Mouse (Mus musculus): ENCODE measurements at regions not wholly inside any gene's neighbourhood (a gene's known extent, or its start where the extent isn't known, plus 50 kb on each side); places are given as distances from the start of the nearest gene placed in this dataset.

DNA sequence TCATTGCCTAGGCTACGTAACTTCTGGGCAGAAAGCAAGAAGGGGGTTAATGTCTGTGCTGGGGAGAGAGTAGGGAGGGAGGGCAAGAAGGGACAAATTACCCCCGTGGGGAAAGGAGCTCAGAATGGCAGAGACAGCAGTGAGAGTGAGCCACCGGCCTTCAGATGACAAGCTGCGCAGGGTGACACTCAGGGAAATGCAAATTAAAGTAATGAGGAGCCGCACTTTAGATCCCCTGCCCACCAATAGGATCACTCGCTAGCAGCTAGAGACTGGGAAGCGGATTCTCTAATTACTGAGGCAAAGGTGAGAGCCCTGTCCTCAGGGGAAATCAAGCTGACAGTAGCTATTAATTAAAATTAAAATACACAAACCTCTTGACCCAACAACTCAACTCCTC lies 202.5 kb downstream of the Arhgef10l start:
- DNase-seq, result no peak

GRCm38 (mm10) chr4:140461317-140461716 lies 204.5 kb downstream of the Arhgef10l start:
- no peak for DNase-seq

DNA sequence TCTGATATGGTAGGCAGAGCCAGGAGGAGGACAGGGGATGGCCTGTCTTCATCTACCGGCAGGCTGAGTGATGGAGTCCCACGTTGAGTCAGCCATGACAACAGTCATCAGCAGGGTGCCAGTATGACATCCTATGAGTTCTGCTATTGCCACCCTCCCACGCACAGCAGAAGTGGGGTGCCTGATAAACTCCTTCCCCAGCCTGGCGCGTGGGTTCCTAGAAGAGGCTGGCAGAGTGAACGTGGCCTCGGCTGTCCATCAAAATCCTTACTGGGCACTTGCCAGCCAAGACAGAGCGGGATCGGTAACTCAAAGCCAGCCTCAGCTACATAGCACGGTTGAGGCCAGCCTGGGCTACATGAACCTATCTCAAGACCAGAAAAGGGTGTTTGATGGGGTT lies 202.5 kb upstream of the Igsf21 start:
- DNase-seq, result no peak

DNA sequence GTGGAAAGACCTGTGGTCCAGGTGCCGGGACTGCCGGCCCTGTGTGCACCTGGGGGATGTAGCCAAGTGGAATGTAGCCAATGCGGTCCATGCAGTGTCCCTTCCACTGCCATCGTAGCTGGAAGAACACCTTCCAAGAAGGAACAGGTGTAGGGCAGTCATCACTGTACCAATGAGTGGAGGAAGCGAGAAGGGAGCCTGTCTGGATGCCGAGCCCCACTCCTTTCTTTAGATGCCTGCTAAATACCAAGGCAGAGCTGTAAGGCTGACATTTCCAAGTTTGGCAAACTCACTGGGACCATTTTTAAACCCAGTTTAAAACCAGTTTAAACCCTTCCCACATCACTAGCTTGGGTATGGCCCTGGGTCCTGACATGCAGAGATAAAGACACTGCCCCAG lies 199.9 kb upstream of the Igsf21 start:
- no peak for DNase-seq

- DNase-seq, result no peak
Measured at GRCm38 (mm10) chr4:140445931-140446330, 199.3 kb upstream of the Igsf21 start.

GRCm38 (mm10) chr4:140443221-140443620 lies 196.6 kb upstream of the Igsf21 start:
- DNase-seq, result no peak

DNA sequence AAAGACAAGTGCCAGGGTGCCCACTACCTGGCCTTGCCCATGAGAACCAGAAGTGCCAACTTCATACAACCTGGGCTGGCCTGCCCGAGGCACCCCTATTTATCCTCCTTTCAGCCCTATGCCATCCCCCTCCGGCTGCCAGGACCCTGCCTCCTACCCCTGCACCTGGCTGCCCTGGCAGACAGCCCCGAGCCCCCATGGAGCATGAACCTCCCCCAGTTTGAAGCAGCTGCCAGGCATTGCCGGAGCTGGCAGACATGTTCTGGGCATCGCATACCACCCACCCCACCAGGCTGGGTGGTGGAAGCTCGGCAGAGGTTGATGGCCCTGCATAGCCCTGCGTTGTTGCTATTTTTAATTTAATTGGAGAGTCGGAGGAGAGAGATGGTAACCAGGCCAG lies 195.2 kb upstream of the Igsf21 start:
- no peak for DNase-seq

DNA sequence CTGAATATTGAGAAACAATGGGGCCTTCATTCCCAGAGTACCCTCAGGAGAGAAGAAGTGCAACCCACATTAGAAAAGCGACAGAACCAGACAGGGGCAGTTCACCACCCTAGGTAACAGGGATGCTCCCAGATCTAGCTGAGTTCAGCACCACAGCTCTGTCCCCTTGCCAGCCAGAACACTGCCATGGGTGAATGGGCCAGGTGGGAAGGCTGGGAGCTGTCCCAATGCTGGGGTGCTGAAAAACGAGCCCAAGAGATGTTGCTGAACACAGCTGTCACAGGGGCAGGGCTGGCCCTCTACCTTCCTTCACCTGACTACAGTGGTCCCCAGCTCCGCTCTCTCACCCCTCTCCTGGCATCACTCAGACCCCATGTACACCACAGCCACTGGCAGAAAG lies 193.3 kb upstream of the Igsf21 start:
- no peak for DNase-seq

GRCm38 (mm10) chr4:140436030-140436429 lies 189.4 kb upstream of the Igsf21 start:
- no peak for DNase-seq

DNA sequence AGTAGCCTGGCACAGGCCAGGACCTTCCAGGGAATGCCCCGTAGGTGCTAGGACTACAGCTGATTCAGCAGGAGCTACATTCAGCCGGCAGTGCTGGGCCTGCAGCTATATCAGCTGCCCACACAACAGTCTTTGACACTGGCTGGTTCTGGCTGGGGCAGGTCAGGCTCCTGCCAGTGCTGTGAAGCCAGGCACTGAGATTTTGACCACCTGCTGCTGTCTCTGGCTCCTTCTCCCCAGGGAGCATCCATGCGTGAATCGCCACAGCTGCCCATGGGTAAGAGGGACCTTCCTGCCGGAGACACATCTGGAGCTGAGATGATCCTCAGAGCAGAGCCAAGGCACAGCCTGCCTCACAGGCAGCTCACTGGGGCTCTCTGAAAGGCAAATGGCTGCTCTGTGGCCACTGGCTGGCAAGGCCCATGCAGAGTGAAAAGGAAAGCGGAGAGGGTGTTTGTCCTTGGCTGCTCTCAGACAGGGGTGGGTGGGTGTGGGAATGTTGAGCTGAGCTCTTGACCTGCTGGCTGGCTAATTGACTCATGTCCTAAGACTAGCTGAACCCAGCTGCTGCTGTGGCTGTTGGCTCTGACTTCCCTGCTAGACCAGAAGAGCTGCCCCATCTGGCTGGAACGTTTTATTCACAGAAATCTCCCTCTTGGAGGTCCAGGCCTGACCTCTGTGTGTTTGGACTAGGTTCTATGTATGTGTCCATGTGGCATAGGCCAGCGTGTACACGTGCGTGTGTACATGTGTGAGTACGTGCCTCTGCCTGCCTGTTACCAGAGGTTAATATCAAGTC lies 187.4 kb upstream of the Igsf21 start:
- DNase-seq, result no peak

GRCm38 (mm10) chr4:140432101-140432500 lies 185.5 kb upstream of the Igsf21 start:
- no peak for DNase-seq

DNA sequence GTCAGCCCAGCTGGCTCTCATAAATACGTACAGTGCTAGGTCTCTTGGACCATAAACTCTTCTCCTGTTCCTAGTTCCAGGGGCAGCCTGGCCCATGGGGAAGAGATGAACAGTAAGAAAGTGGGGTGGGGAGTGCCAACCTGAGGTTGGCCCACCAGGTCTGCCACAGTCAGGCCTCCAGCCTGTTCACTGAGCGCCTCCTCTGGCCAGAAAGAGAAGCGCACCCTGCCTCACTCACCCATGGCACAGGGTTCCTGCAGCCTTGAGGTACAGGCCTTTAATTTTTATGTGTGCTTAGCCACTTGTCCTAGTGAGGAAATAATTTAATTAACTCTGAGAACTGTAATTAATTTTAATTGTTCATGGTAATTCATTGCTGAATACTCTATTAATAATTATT lies 180.5 kb upstream of the Igsf21 start:
- no peak for DNase-seq

- DNase-seq, result no peak
Measured at GRCm38 (mm10) chr4:140423791-140424190, 177.2 kb upstream of the Igsf21 start.

- DNase-seq, result no peak
Measured at GRCm38 (mm10) chr4:140421926-140422585, 175.5 kb upstream of the Igsf21 start.

- no peak for DNase-seq
Measured at GRCm38 (mm10) chr4:140419720-140420412, 173.3 kb upstream of the Igsf21 start.

DNA sequence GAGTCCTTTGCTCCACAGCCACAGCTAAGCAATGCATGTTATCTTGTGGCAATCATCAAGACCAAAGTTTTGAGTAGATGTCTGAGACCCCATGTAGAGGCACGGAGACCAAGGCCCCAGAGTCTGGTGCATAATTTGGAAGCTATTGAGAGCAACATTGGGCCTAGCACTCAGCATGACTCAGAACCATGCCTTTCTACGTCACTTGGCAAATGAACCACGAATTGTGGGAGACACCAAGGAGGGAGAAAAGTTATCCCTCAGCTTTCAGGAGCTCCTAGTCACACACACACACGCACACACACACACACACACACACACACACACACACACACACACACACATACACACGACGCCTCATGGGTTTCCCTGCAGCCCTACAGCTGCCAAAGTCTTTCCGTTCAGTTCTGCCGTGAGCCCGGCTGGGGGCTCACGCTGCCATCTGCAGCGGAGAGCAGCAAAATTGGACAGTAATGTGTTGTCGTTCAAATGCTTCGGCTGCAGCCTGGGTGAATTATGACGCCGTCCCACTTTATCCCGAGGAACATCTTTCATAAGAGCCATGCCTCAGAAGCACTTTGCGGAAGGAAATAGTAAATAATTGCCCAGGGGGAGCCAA lies 165.8 kb upstream of the Igsf21 start:
- DNase-seq, result no peak

- DNase-seq, result no peak
Measured at GRCm38 (mm10) chr4:140408446-140408845, 161.9 kb upstream of the Igsf21 start.

GRCm38 (mm10) chr4:140406913-140407312 lies 160.3 kb upstream of the Igsf21 start:
- DNase-seq, result no peak

DNA sequence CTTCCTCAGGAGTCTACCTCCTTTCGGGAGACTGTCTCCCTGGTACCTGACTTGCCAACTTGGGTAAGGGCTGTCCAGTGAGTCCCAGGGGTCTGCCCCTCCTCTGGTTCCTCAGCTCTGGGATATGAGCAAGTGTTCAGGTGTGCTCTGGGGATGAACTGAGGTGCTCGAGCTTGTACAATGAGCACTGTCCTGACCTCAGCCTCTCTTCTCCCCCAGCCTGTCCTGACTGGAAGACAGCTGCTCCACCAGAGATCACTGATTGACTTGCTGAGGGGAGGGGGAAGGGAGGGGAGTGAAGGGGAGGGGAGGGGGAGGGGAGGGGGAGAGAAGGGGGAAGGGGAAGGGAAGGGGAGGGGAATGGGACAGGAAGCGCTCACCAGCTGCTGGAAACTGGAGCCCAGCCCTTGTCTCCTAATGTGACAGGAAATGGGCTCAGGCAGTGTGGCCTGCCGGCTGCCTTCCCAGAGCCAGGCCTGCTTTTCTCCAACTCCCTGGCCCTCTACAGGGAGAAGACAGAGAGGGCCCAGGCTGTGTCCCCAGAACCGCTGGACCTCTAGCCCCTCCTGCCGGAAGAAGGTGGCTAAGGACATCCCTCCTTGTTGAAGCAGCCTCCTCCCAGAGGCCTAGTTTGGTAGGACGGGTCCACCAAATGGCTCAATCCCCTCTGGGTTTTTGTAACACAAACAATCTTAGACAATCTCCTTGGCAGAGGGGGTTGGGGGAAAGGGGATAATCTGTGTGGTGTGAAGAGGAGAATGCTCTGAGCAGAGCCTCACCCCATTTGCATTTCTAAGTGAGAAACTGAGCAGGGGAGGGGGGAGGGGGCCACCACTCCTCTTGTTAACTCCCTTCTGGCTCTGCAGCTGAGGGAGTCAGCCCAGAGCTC lies 159.7 kb upstream of the Igsf21 start:
- no peak for DNase-seq

DNA sequence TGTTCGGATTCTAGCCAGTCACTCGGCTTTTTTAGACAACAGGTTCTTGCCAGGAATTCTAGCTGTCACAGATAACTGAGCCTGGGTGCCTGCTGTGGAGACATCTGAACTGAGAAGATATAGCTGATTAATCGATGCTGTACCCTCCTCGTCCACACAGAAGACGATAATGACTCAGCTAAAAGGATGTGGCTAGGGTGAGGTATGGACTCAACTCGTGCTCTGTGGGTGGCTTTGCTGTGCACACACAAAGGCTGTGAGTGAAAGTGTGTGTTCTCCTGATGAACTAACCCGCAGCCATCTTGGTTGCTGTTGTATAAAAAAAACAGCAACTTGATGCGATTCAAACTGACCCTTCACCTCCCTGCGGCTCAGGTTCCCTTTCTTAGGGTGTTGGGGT lies 158.8 kb upstream of the Igsf21 start:
- DNase-seq, result no peak

- DNase-seq, result no peak
Measured at GRCm38 (mm10) chr4:140403128-140403527, 156.5 kb upstream of the Igsf21 start.

GRCm38 (mm10) chr4:140402319-140402718 lies 155.7 kb upstream of the Igsf21 start:
- DNase-seq, result no peak

Data from B cell, adult 2 months (primary cell).